Mouse (Mus musculus): Measurements from ENCODE around the gene Tbc1d2b.
A peak's percentile ranks its signal among the peaks of the same experiment; 100 is the strongest.

Tbc1d2b gene

GRCm38 (mm10) chr9:90244301-90245151 is 26.1 kb downstream of the Tbc1d2b start:
- no peak for ATAC-seq (ENCODE audit: insufficient number of reproducible peaks, low FRiP score, low TSS enrichment)

- peak; percentile 63 for ATAC-seq (ENCODE audit: insufficient number of reproducible peaks, low FRiP score, low TSS enrichment)
These were observed 27.7 kb downstream of the Tbc1d2b start for GRCm38 (mm10) chr9:90242855-90243254.

GRCm38 (mm10) chr9:90242291-90242690 is 28.3 kb downstream of the Tbc1d2b start:
- 0 out of 2 replicates have a peak, but pooled peaks have one; percentile 24 for ATAC-seq (ENCODE audit: insufficient number of reproducible peaks, low FRiP score, low TSS enrichment)

GRCm38 (mm10) chr9:90241618-90242017 is 29.0 kb downstream of the Tbc1d2b start:
- no peak for ATAC-seq (ENCODE audit: insufficient number of reproducible peaks, low FRiP score, low TSS enrichment)

GRCm38 (mm10) chr9:90241041-90241440 is 29.6 kb downstream of the Tbc1d2b start:
- no peak for ATAC-seq (ENCODE audit: insufficient number of reproducible peaks, low FRiP score, low TSS enrichment)

- no peak for ATAC-seq (ENCODE audit: insufficient number of reproducible peaks, low FRiP score, low TSS enrichment)
These were observed 30.0 kb downstream of the Tbc1d2b start for GRCm38 (mm10) chr9:90240560-90240959.

- ATAC-seq (ENCODE audit: insufficient number of reproducible peaks, low FRiP score, low TSS enrichment), result no peak
These were observed 33.2 kb downstream of the Tbc1d2b start for GRCm38 (mm10) chr9:90237232-90238062.

GRCm38 (mm10) chr9:90236817-90237216 is 33.8 kb downstream of the Tbc1d2b start:
- ATAC-seq (ENCODE audit: insufficient number of reproducible peaks, low FRiP score, low TSS enrichment), result no peak

GRCm38 (mm10) chr9:90235258-90235882 is 35.2 kb downstream of the Tbc1d2b start:
- ATAC-seq (ENCODE audit: insufficient number of reproducible peaks, low FRiP score, low TSS enrichment), result no peak

GRCm38 (mm10) chr9:90234786-90235185 is 35.8 kb downstream of the Tbc1d2b start:
- ATAC-seq (ENCODE audit: insufficient number of reproducible peaks, low FRiP score, low TSS enrichment), result no peak

GRCm38 (mm10) chr9:90233906-90234419 is 36.6 kb downstream of the Tbc1d2b start:
- no peak for ATAC-seq (ENCODE audit: insufficient number of reproducible peaks, low FRiP score, low TSS enrichment)

- no peak for ATAC-seq (ENCODE audit: insufficient number of reproducible peaks, low FRiP score, low TSS enrichment)
These were observed 37.6 kb downstream of the Tbc1d2b start for GRCm38 (mm10) chr9:90232781-90233690.

- no peak for ATAC-seq (ENCODE audit: insufficient number of reproducible peaks, low FRiP score, low TSS enrichment)
These were observed 43.4 kb downstream of the Tbc1d2b start for GRCm38 (mm10) chr9:90227171-90227570.

GRCm38 (mm10) chr9:90226742-90227096 is 43.9 kb downstream of the Tbc1d2b start:
- no peak for ATAC-seq (ENCODE audit: insufficient number of reproducible peaks, low FRiP score, low TSS enrichment)

GRCm38 (mm10) chr9:90226081-90226741 is 44.4 kb downstream of the Tbc1d2b start:
- no peak for ATAC-seq (ENCODE audit: insufficient number of reproducible peaks, low FRiP score, low TSS enrichment)

- ATAC-seq (ENCODE audit: insufficient number of reproducible peaks, low FRiP score, low TSS enrichment), result peak; percentile 64
These were observed 48.3 kb downstream of the Tbc1d2b start for GRCm38 (mm10) chr9:90222275-90222674.

GRCm38 (mm10) chr9:90217501-90217900 is 53.1 kb downstream of the Tbc1d2b start:
- ATAC-seq (ENCODE audit: insufficient number of reproducible peaks, low FRiP score, low TSS enrichment), result no peak

- ATAC-seq (ENCODE audit: insufficient number of reproducible peaks, low FRiP score, low TSS enrichment), result no peak
These were observed 54.2 kb downstream of the Tbc1d2b start for GRCm38 (mm10) chr9:90216259-90217001.

Measured in cerebellum, adult (tissue).